Mouse (Mus musculus) MEL (cell line): ENCODE results near the gene Slc29a1. TPM values are rescaled to one million over a fixed set of nuclear protein-coding genes. Genes with fewer than 3 reads are reported as not detected.

ENCODE experiments used
- DNase-seq: peaks from one replicate; pipeline ENCODE4 v3.0.0; 2011; ENCODE audit warnings: low read depth, low spot score
- H3K27ac ChIP-seq: 2 replicates; pipeline ENCODE4 v1.5.1; 2012; ENCODE audit warnings: low read depth, mild to moderate bottlenecking, control low read depth, low read length, moderate library complexity; ENCODE audit not compliant: control insufficient read depth
- H3K27me3 ChIP-seq, 2 experiments: fragments of 150-350 bp in 1 of 2; sonication (generic) in 1 of 2; 2 replicates each; pipeline ENCODE4 v1.6.1; 2012; ENCODE audit warnings: low read length in 2 of 2, mild to moderate bottlenecking in 2 of 2, improper control_type of control experiment in 1 of 2, moderate library complexity in 1 of 2; ENCODE audit not compliant: insufficient read depth in 2 of 2, control insufficient read depth in 1 of 2
- H3K36me3 ChIP-seq, 2 experiments: 2 replicates each; pipeline ENCODE4 v1.6.1; 2012 to 2014; ENCODE audit warnings: low read length in 2 of 2, improper control_type of control experiment in 1 of 2, inconsistent platforms in 1 of 2, mild to moderate bottlenecking in 1 of 2; ENCODE audit not compliant: insufficient read depth in 2 of 2, control insufficient read depth in 1 of 2
- H3K4me1 ChIP-seq, 2 experiments: fragments of 150-350 bp in 1 of 2; sonication (generic) in 1 of 2; 2 replicates each; pipeline ENCODE4 v1.6.1; 2012; ENCODE audit warnings: low read length in 2 of 2, improper control_type of control experiment in 1 of 2, mild to moderate bottlenecking in 1 of 2; ENCODE audit not compliant: insufficient read depth in 2 of 2, control insufficient read depth in 1 of 2
- H3K4me3 ChIP-seq, 2 experiments: fragments of 150-350 bp in 1 of 2; sonication (generic) in 1 of 2; 2 replicates each; pipeline ENCODE4 v1.5.1; 2012; ENCODE audit warnings: low read depth in 2 of 2, low read length in 2 of 2, mild to moderate bottlenecking in 2 of 2, moderate library complexity in 2 of 2, control low read depth in 1 of 2, improper control_type of control experiment in 1 of 2; ENCODE audit not compliant: control insufficient read depth in 1 of 2, insufficient read depth in 1 of 2
- H3K79me2 ChIP-seq: 2 replicates; pipeline ENCODE4 v1.6.1; 2012; ENCODE audit warnings: mild to moderate bottlenecking, low read length, moderate library complexity; ENCODE audit not compliant: control insufficient read depth, poor library complexity, insufficient read depth
- H3K9ac ChIP-seq: 2 replicates; pipeline ENCODE4 v1.6.1; 2012; ENCODE audit warnings: low read depth, mild to moderate bottlenecking, control low read depth, low read length, moderate library complexity; ENCODE audit not compliant: control insufficient read depth, poor library complexity, severe bottlenecking
- H3K9me3 ChIP-seq: fragments of 150-350 bp; sonication (generic); replicated peaks from 2 replicates; pipeline ENCODE4 v1.6.1; 2012; ENCODE audit warnings: mild to moderate bottlenecking, low read length, improper control_type of control experiment, moderate library complexity; ENCODE audit not compliant: insufficient read depth
- CHD1 ChIP-seq: IDR thresholded peaks from 2 replicates; pipeline ENCODE4 v1.6.1; 2012; ENCODE audit warnings: low read depth, mild to moderate bottlenecking, inconsistent platforms, low read length, improper control_type of control experiment
- CTCF ChIP-seq, 3 experiments: IDR thresholded peaks in 2 of 3; conservative IDR thresholded peaks in 1 of 3; 2 replicates each; pipeline ENCODE4 v1.5.1; 2011 to 2012; ENCODE audit warnings: low read length in 3 of 3, low read depth in 2 of 3, mild to moderate bottlenecking in 2 of 3, improper control_type of control experiment in 1 of 3, inconsistent platforms in 1 of 3, mixed read lengths in 1 of 3, moderate library complexity in 1 of 3; ENCODE audit not compliant: control insufficient read depth in 1 of 3, insufficient read depth in 1 of 3, poor library complexity in 1 of 3, severe bottlenecking in 1 of 3
- E2F4 ChIP-seq: IDR thresholded peaks from 2 replicates; pipeline ENCODE4 v1.6.1; 2011; ENCODE audit warnings: low read depth, low read length, improper control_type of control experiment, borderline replicate concordance
- ELF1 ChIP-seq: IDR thresholded peaks from 2 replicates; pipeline ENCODE4 v1.6.1; 2014; ENCODE audit warnings: low read depth, mild to moderate bottlenecking, inconsistent platforms, low read length, improper control_type of control experiment, moderate library complexity
- EP300 ChIP-seq, 2 experiments: IDR thresholded peaks; 2 replicates each; pipeline ENCODE4 v1.6.1; 2011; ENCODE audit warnings: improper control_type of control experiment in 2 of 2, low read length in 2 of 2, low read depth in 1 of 2, mild to moderate bottlenecking in 1 of 2
- ETS1 ChIP-seq: IDR thresholded peaks from 2 replicates; pipeline ENCODE4 v1.6.1; 2012; ENCODE audit warnings: low read depth, mild to moderate bottlenecking, inconsistent platforms, low read length, improper control_type of control experiment, moderate library complexity
- GABPA ChIP-seq: IDR thresholded peaks from 2 replicates; pipeline ENCODE4 v1.6.1; 2012; ENCODE audit warnings: low read depth, mild to moderate bottlenecking, inconsistent platforms, low read length, improper control_type of control experiment, moderate library complexity
- GATA1 ChIP-seq: IDR thresholded peaks from 2 replicates; pipeline ENCODE4 v1.6.1; 2011; ENCODE audit warnings: low read depth, low read length, improper control_type of control experiment
- HCFC1 ChIP-seq: IDR thresholded peaks from 2 replicates; pipeline ENCODE4 v1.6.1; 2012; ENCODE audit warnings: low read depth, mild to moderate bottlenecking, inconsistent platforms, low read length, improper control_type of control experiment, moderate library complexity
- MAX ChIP-seq: IDR thresholded peaks from 2 replicates; pipeline ENCODE4 v1.6.1; 2011; ENCODE audit warnings: low read length, improper control_type of control experiment
- MAZ ChIP-seq: IDR thresholded peaks from 2 replicates; pipeline ENCODE4 v1.6.1; 2012; ENCODE audit warnings: low read depth, mild to moderate bottlenecking, inconsistent platforms, low read length, improper control_type of control experiment
- MEF2A ChIP-seq: IDR thresholded peaks from 2 replicates; pipeline ENCODE4 v1.6.1; 2014; ENCODE audit warnings: low read depth, mild to moderate bottlenecking, inconsistent platforms, low read length, improper control_type of control experiment; ENCODE audit not compliant: poor library complexity, insufficient replicate concordance, severe bottlenecking; ENCODE audit errors: extremely low read depth
- MYB ChIP-seq: IDR thresholded peaks from 2 replicates; pipeline ENCODE4 v1.6.1; 2011; ENCODE audit warnings: mild to moderate bottlenecking, low read depth, low read length, improper control_type of control experiment
- POLR2AphosphoS2 ChIP-seq: IDR thresholded peaks from 2 replicates; pipeline ENCODE4 v1.6.1; 2011; ENCODE audit warnings: low read length, improper control_type of control experiment
- RAD21 ChIP-seq: IDR thresholded peaks from 2 replicates; pipeline ENCODE4 v1.6.1; 2011; ENCODE audit warnings: mild to moderate bottlenecking, low read depth, low read length, improper control_type of control experiment
- RCOR1 ChIP-seq: IDR thresholded peaks from 2 replicates; pipeline ENCODE4 v1.6.1; 2012; ENCODE audit warnings: low read depth, mild to moderate bottlenecking, inconsistent platforms, low read length, improper control_type of control experiment
- TAL1 ChIP-seq: IDR thresholded peaks from 2 replicates; pipeline ENCODE4 v1.6.1; 2012; ENCODE audit warnings: mild to moderate bottlenecking, inconsistent platforms, low read length, moderate library complexity, mixed read lengths
- TBP ChIP-seq: IDR thresholded peaks from 2 replicates; pipeline ENCODE4 v1.8.0; 2011; ENCODE audit warnings: low read depth, low read length, improper control_type of control experiment
- TCF12 ChIP-seq: IDR thresholded peaks from 2 replicates; pipeline ENCODE4 v1.6.1; 2014; ENCODE audit warnings: low read depth, mild to moderate bottlenecking, inconsistent platforms, low read length, improper control_type of control experiment, moderate library complexity
- UBTF ChIP-seq: IDR thresholded peaks from 2 replicates; pipeline ENCODE4 v1.6.1; 2012; ENCODE audit warnings: low read depth, mild to moderate bottlenecking, inconsistent platforms, low read length, improper control_type of control experiment, moderate library complexity, borderline replicate concordance; ENCODE audit not compliant: insufficient read depth
- USF1 ChIP-seq: IDR thresholded peaks from 2 replicates; pipeline ENCODE4 v1.6.1; 2014; ENCODE audit warnings: low read depth, mild to moderate bottlenecking, inconsistent platforms, low read length, improper control_type of control experiment, moderate library complexity
- USF2 ChIP-seq, 2 experiments: IDR thresholded peaks; 2 replicates each; pipeline ENCODE4 v1.6.1; 2011 to 2012; ENCODE audit warnings: improper control_type of control experiment in 2 of 2, low read length in 2 of 2, borderline replicate concordance in 1 of 2, inconsistent platforms in 1 of 2, low read depth in 1 of 2, mild to moderate bottlenecking in 1 of 2; ENCODE audit not compliant: insufficient read depth in 1 of 2
- ZKSCAN1 ChIP-seq: IDR thresholded peaks from 2 replicates; pipeline ENCODE4 v1.6.1; 2012; ENCODE audit warnings: low read depth, mild to moderate bottlenecking, inconsistent platforms, low read length, improper control_type of control experiment, moderate library complexity
- ZNF384 ChIP-seq: IDR thresholded peaks from 2 replicates; pipeline ENCODE4 v1.6.1; 2012; ENCODE audit warnings: low read depth, mild to moderate bottlenecking, inconsistent platforms, low read length, improper control_type of control experiment
- polyA plus RNA-seq, 2 experiments: library from polyadenylated mRNA; stranded (reverse) in 1 of 2; unstranded in 1 of 2; fragments of >175 nt in 1 of 2; fragments of >200 nt in 1 of 2; gene quantifications; 2 replicates each; pipeline versions ENCODE4 v1.2.1 to v1.2.4; 2012; ENCODE audit warnings: low replicate concordance in 2 of 2, low read depth in 1 of 2; ENCODE audit not compliant: insufficient read length in 2 of 2, insufficient read depth in 1 of 2, missing spikeins in 1 of 2
- total RNA-seq: library from RNA; depleted of rRNA; stranded (reverse); fragments of 300-350 nt; gene quantifications from 2 replicates; pipeline ENCODE4 v1.2.3, GENCODE M21; 2012

Gene Slc29a1
- total and polyA plus RNA-seq, 3 experiments: 238 to 341 TPM; not detected in 1

- no peak for TF ChIP-seq MAX
- peak; percentile 84 for TF ChIP-seq MAZ
- peak; percentile 45; the same call in 1 of the 2 replicates for TF ChIP-seq ETS1
Measured at GRCm38 (mm10) chr17:45555452-45556106, 43.8 kb downstream of the Slc29a1 start, which contains the start of gene Nfkbie (continued).

- no peaks in the 10 kb centered on the region; the same call in 1 of the 2 replicates for H3K79me2 ChIP-seq
- no peak overlapping the region for H3K9ac ChIP-seq
- H3K4me3 ChIP-seq: no peak overlapping the region
- TF ChIP-seq CHD1 (no peak), E2F4 (no peak), RAD21 (no peak), HCFC1 (no peak), TCF12 (peak; percentile 17; the same call in 1 of the 2 replicates), ZKSCAN1 (no peak), RCOR1 (peak; percentile 67), POLR2AphosphoS2 (no peak), USF2 (IDR thresholded peaks at IDR 0.05; ENCODE audit: borderline replicate concordance in 1 of 2, insufficient read depth in 1 of 2, low read depth in 1 of 2, low read length in 2 of 2) (no peak), ELF1 (no peak), EP300 (IDR thresholded peaks at IDR 0.05; ENCODE audit: low read depth in 1 of 2, low read length in 2 of 2) (0 out of 4 replicates have a peak, but pooled peaks of 1 of the 2 experiments have one; percentile 20), UBTF (no peak), GABPA (no peak), GATA1 (no peak), ZNF384 (no peak), TAL1 (peak; percentile 56), MEF2A (no peak), TBP (no peak), MYB (no peak), CTCF (IDR thresholded peaks at IDR 0.05 in 2 of 3, conservative IDR thresholded peaks at IDR 0.05 in 1 of 3; ENCODE audit: control insufficient read depth in 1 of 3, insufficient read depth in 1 of 3, low read depth in 2 of 3, low read length in 3 of 3, poor library complexity in 1 of 3, severe bottlenecking in 1 of 3) (no peak), USF1 (no peak)
- no peaks in the 10 kb centered on the region for H3K9me3 ChIP-seq
- H3K36me3 ChIP-seq: peaks cover 0 to 11% of the 10 kb centered on the region in 2 experiments; a peak in 2 of 4 replicates
- H3K4me1 ChIP-seq: peaks cover 0 to 28% of the 10 kb centered on the region in 2 experiments; a peak in 3 of 4 replicates
- DNase-seq: peak; percentile 55
- peaks cover 0 to 2% of the 10 kb centered on the region in 2 experiments; a peak in 3 of 4 replicates for H3K27me3 ChIP-seq
- no peak overlapping the region; the same call in 1 of the 2 replicates for H3K27ac ChIP-seq
Measured at GRCm38 (mm10) chr17:45554420-45554819, 45.0 kb downstream of the Slc29a1 start.
